Mouse (Mus musculus) liver, postnatal 0 days (tissue): ENCODE results near the gene Pou2f3.

Source experiments
- CTCF ChIP-seq: sonication (generic); IDR thresholded peaks from 2 replicates; pipeline ENCODE4 v1.5.1; 2016; ENCODE audit warnings: antibody characterized with exemption, low read depth
- EP300 ChIP-seq: IDR thresholded peaks from 2 replicates; pipeline ENCODE4 v1.6.1; 2016; ENCODE audit warnings: antibody characterized with exemption, low read depth, mild to moderate bottlenecking

- TF ChIP-seq EP300 (no peak), CTCF (no peak)
Observed at GRCm38 (mm10) chr9:43149498-43149897, 60.7 kb downstream of the Pou2f3 start.
